Mouse (Mus musculus) ES-Bruce4 (cell line): Measurements from ENCODE around the gene Trak2.

Experiments used
- CTCF ChIP-seq: IDR thresholded peaks from one replicate; pipeline ENCODE4 v1.8.1; 2011; ENCODE audit warnings: low read depth, low read length
- POLR2A ChIP-seq: IDR thresholded peaks from one replicate; pipeline ENCODE4 v1.8.1; 2011; ENCODE audit warnings: low read length; ENCODE audit not compliant: insufficient read depth

GRCm38 (mm10) chr1:58993144-58993543 is 19.9 kb upstream of the Trak2 start:
- TF ChIP-seq CTCF (no peak), POLR2A (no peak)
